Mouse (Mus musculus): ENCODE results near the gene Mtnr1b. TPM values are rescaled to one million over a fixed set of nuclear protein-coding genes. Genes with fewer than 3 reads are reported as not detected.

The Mtnr1b gene
- polyA plus RNA-seq, 2 experiments = not detected

DNA sequence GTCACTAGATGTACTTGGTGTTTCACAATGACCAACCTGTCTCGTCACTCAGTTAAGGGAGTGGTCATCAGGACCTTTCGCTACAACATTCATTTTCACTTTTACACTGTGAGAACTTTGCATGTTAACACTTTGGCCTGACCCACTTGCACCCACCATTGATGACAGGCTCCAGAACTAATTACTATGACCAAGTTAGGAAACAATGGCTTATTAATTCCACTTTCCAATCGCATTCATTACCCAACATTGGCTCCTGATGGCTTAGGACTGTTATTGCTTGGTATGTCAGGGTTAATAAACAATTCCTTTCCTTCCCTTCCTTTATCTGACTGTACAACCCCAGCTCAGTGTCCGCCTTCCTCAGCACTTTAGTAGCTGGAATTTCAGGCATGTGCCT lies 92.4 kb downstream of the Mtnr1b start:
- Histone ChIP-seq H3K9me3 (ENCODE audit: control insufficient read depth, low read length) (no peaks in the 10 kb centered on the region), H3K36me3 (ENCODE audit: control insufficient read depth, insufficient read depth, low read length) (no peaks in the 10 kb centered on the region), H3K9ac (ENCODE audit: low read depth, low read length, severe bottlenecking) (no peak overlapping the region), H3K4me2 (replicated peaks; ENCODE audit: low read depth, low read length, severe bottlenecking) (no peak overlapping the region), H3K27ac (replicated peaks; ENCODE audit: low read depth, low read length) (no peak overlapping the region), H3K4me1 (ENCODE audit: control insufficient read depth, insufficient read depth, low read length) (no peaks in the 10 kb centered on the region), H3K4me3 (replicated peaks; ENCODE audit: low read length) (no peak overlapping the region), H3K27me3 (ENCODE audit: control insufficient read depth, insufficient read depth, low read length) (no peaks in the 10 kb centered on the region)
- TF ChIP-seq POLR2A (IDR thresholded peaks at IDR 0.05; ENCODE audit: borderline replicate concordance, extremely low read depth, insufficient read depth, insufficient read length) = no peak
- no peak for DNase-seq (ENCODE audit: low spot score)
- WGBS = 72% methylated on average over 4 of the region's 4 CpGs
- ATAC-seq (ENCODE audit: low FRiP score, low read depth) = no peak

DNA sequence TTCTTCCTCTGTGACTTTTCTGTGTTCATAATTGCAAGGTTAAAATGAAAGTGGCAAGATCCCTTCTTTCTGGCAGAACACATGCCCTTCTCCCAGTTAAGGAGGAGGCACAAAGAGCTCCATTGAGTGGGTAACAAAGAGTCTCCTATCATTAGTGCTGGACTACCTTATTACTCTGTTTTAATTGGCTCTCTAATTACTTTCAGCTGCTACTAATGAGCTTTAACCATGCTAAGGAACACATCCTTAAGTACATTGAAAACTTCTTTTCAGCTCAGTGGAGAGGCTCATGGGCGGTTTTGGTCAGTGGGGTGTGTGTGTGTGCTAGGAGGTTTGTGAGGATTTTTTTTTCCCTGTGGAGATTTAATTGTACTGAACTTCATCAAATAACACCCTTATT lies 99.4 kb downstream of the Mtnr1b start:
- 58% methylated on average over 1 of the region's 1 CpGs for WGBS
- Histone ChIP-seq H3K27ac (replicated peaks; ENCODE audit: low read depth, low read length) (no peak overlapping the region), H3K9me3 (ENCODE audit: control insufficient read depth, low read length) (no peaks in the 10 kb centered on the region), H3K9ac (ENCODE audit: low read depth, low read length, severe bottlenecking) (no peak overlapping the region), H3K4me2 (replicated peaks; ENCODE audit: low read depth, low read length, severe bottlenecking) (no peak overlapping the region), H3K36me3 (ENCODE audit: control insufficient read depth, insufficient read depth, low read length) (no peaks in the 10 kb centered on the region), H3K4me3 (replicated peaks; ENCODE audit: low read length) (no peak overlapping the region), H3K4me1 (ENCODE audit: control insufficient read depth, insufficient read depth, low read length) (peaks cover 5% of the 10 kb centered on the region; the same call in 1 of the 2 replicates), H3K27me3 (ENCODE audit: control insufficient read depth, insufficient read depth, low read length) (no peaks in the 10 kb centered on the region)
- ATAC-seq (ENCODE audit: low FRiP score, low read depth) (no peak), DNase-seq (ENCODE audit: low spot score) (no peak)
- no peak for TF ChIP-seq POLR2A (IDR thresholded peaks at IDR 0.05; ENCODE audit: borderline replicate concordance, extremely low read depth, insufficient read depth, insufficient read length)

Other genes with a start within 250 kb of the Mtnr1b start
- 0.10 and 0.13 TPM in 2 replicates for gene Deup1, start 246.6 kb downstream of the Mtnr1b start, polyA plus RNA-seq (2012; rRNA removed)
- 0.39 TPM in 1 of 2 replicates, not detected in the other for gene Deup1, start 246.6 kb downstream of the Mtnr1b start, polyA plus RNA-seq (2014; fragmentation: Nextera tagmentation; extraction: Ambion mirVana)
- 17.0 and 20.2 TPM in 2 replicates for gene Slc36a4, start 164.8 kb downstream of the Mtnr1b start, polyA plus RNA-seq (2012; rRNA removed)
- 23.7 and 28.4 TPM in 2 replicates for gene Slc36a4, start 164.8 kb downstream of the Mtnr1b start, polyA plus RNA-seq (2014; fragmentation: Nextera tagmentation; extraction: Ambion mirVana)

Data from limb, embryonic 14.5 days (tissue).